In genomic region chr13:9181666-9182264, GRCm38 (mm10) we compare ENCODE assay signal across 9 mouse cellular contexts.
DNase-seq lines count a peak whose midpoint lies in the region; ATAC-seq and TF ChIP-seq lines count a peak whose summit lies in the region.
"Had no signal": no experiment of that assay in that cellular context is flagged by ENCODE, and none has a peak within 500 bp of the region (broad histone marks: within the 10 kb centered on the region; RNA-seq: fewer than 3 reads in every experiment).

No protein-coding gene starts in this region.

- no peaks in the 10 kb centered on the region for H3K79me2 ChIP-seq in MEL (ENCODE audit: control insufficient read depth, insufficient read depth, low read length, poor library complexity)

- no peak for TF ChIP-seq POLR2A in MEL (IDR thresholded peaks at IDR 0.05; ENCODE audit: control insufficient read depth in 1 of 2, insufficient read depth in 1 of 2, low read depth in 1 of 2, low read length in 2 of 2, poor library complexity in 1 of 2)

- peak; percentile 94 for TF ChIP-seq RAD21 in MEL (IDR thresholded peaks at IDR 0.05; ENCODE audit: low read depth, low read length)

- no peaks in the 10 kb centered on the region; a peak in 1 of 4 replicates for H3K27me3 ChIP-seq in MEL (ENCODE audit: control insufficient read depth in 1 of 2, insufficient read depth in 2 of 2, low read length in 2 of 2)
- no peaks in the 10 kb centered on the region for H3K27me3 ChIP-seq in forebrain, embryonic 15.5 days

- no peaks in the 10 kb centered on the region for H3K9me3 ChIP-seq in MEL (replicated peaks; ENCODE audit: insufficient read depth, low read length)
- H3K9me3 ChIP-seq in forebrain, embryonic 15.5 days: no peaks in the 10 kb centered on the region

- H3K36me3 ChIP-seq in MEL (ENCODE audit: control insufficient read depth in 1 of 2, insufficient read depth in 2 of 2, low read length in 2 of 2): 0 out of 4 replicates have a peak, but pooled peaks cover 0 to 2% of the 10 kb centered on the region in 2 experiments
- H3K36me3 ChIP-seq in forebrain, embryonic 15.5 days: no peaks in the 10 kb centered on the region

- no peak overlapping the region for H3K27ac ChIP-seq in MEL (ENCODE audit: control insufficient read depth, low read depth, low read length)
- H3K27ac ChIP-seq in forebrain, embryonic 15.5 days (replicated peaks): peak overlapping the region; percentile 57; the same call in 1 of the 2 replicates
- H3K27ac ChIP-seq: macrophage had no signal

- intact Hi-C loops in heart, postnatal 36 days (cut with DNase I): loop anchor here (1.0 to 10.0 kb wide), 4 partner anchors 213 to 666 kb away; no protein-coding TSS in a partner anchor

- peak; percentile 72 to 94 (median 82) for TF ChIP-seq CTCF in MEL (IDR thresholded peaks at IDR 0.05 in 2 of 3, conservative IDR thresholded peaks at IDR 0.05 in 1 of 3; ENCODE audit: control insufficient read depth in 1 of 3, insufficient read depth in 1 of 3, low read depth in 2 of 3, low read length in 3 of 3, poor library complexity in 1 of 3, severe bottlenecking in 1 of 3)

- WGBS in forebrain, embryonic 15.5 days: 8% methylated on average over 11 of the region's 11 CpGs

- TF ChIP-seq EP300 in MEL (IDR thresholded peaks at IDR 0.05; ENCODE audit: low read depth in 1 of 2, low read length in 2 of 2): no peak

- no peaks in the 10 kb centered on the region for H3K4me1 ChIP-seq in MEL (ENCODE audit: control insufficient read depth in 1 of 2, insufficient read depth in 2 of 2, low read length in 2 of 2)
- H3K4me1 ChIP-seq in forebrain, embryonic 15.5 days: no peaks in the 10 kb centered on the region

- peak; percentile 83 for DNase-seq in MEL (ENCODE audit: low read depth, low spot score)
- peak; percentile 82 to 85 for DNase-seq in heart, postnatal 36 days
- peak; percentile 62 to 88 for DNase-seq in layer of hippocampus, adult 18-20 months (ENCODE audit: low spot score in 2 of 2)
- DNase-seq in lung, postnatal 10 days: peak; percentile 86
- DNase-seq in retina, adult 2 months (ENCODE audit: low read depth, low spot score): peak; percentile 47
- peak; percentile 81 for DNase-seq in thymus, postnatal 25 days

- no peak overlapping the region for H3K4me3 ChIP-seq in MEL (ENCODE audit: control insufficient read depth in 1 of 2, insufficient read depth in 1 of 2, low read depth in 2 of 2, low read length in 2 of 2)
- H3K4me3 ChIP-seq in forebrain, embryonic 15.5 days: no peak overlapping the region

- ATAC-seq in cerebellum, adult (ENCODE audit: insufficient number of reproducible peaks, low FRiP score, low TSS enrichment): peak; percentile 67; the same call in 1 of the 2 replicates
- ATAC-seq in forebrain, embryonic 15.5 days (replicated peaks): peak; percentile 88

- H3K9ac ChIP-seq in MEL (ENCODE audit: control insufficient read depth, low read depth, low read length, poor library complexity, severe bottlenecking): no peak overlapping the region
- peak overlapping the region; percentile 42; the same call in 1 of the 2 replicates for H3K9ac ChIP-seq in forebrain, embryonic 15.5 days (replicated peaks)

- no peak overlapping the region for H3K4me2 ChIP-seq in forebrain, embryonic 15.5 days (replicated peaks)

TF ChIP-seq in MEL, 35 proteins besides CTCF, POLR2A, EP300 and RAD21:
- no peak for TF ChIP-seq USF2 (IDR thresholded peaks at IDR 0.05; ENCODE audit: borderline replicate concordance in 1 of 2, insufficient read depth in 1 of 2, low read depth in 1 of 2, low read length in 2 of 2)
- no peak for TF ChIP-seq GABPA (IDR thresholded peaks at IDR 0.05; ENCODE audit: low read depth, low read length)
- no peak for TF ChIP-seq ZMIZ1 (IDR thresholded peaks at IDR 0.05; ENCODE audit: low read depth, low read length)
- no peak for TF ChIP-seq USF1 (IDR thresholded peaks at IDR 0.05; ENCODE audit: low read depth, low read length)
- 0 out of 2 replicates have a peak, but pooled peaks have one; percentile 19 for TF ChIP-seq SIN3A (IDR thresholded peaks at IDR 0.05; ENCODE audit: low read length)
- no peak for TF ChIP-seq E2F4 (IDR thresholded peaks at IDR 0.05; ENCODE audit: borderline replicate concordance, low read depth, low read length)
- TF ChIP-seq ELF1 (IDR thresholded peaks at IDR 0.05; ENCODE audit: low read depth, low read length): no peak
- no peak for TF ChIP-seq ZKSCAN1 (IDR thresholded peaks at IDR 0.05; ENCODE audit: low read depth, low read length)
- peak; percentile 94 for TF ChIP-seq SMC3 (IDR thresholded peaks at IDR 0.05; ENCODE audit: low read depth, low read length)
- no peak for TF ChIP-seq NRF1 (IDR thresholded peaks at IDR 0.05; ENCODE audit: insufficient read depth, low read depth, low read length, poor library complexity, severe bottlenecking)
- no peak for TF ChIP-seq ZNF384 (IDR thresholded peaks at IDR 0.05; ENCODE audit: low read depth, low read length)
- TF ChIP-seq MYB (IDR thresholded peaks at IDR 0.05; ENCODE audit: low read depth, low read length): no peak
- TF ChIP-seq ZC3H11A (IDR thresholded peaks at IDR 0.05; ENCODE audit: low read depth, low read length): peak; percentile 79
- TF ChIP-seq ETS1 (IDR thresholded peaks at IDR 0.05; ENCODE audit: low read depth, low read length): no peak
- no peak for TF ChIP-seq HCFC1 (IDR thresholded peaks at IDR 0.05; ENCODE audit: low read depth, low read length)
- no peak for TF ChIP-seq BHLHE40 (IDR thresholded peaks at IDR 0.05; ENCODE audit: borderline replicate concordance, low read depth, low read length)
- TF ChIP-seq RCOR1 (IDR thresholded peaks at IDR 0.05; ENCODE audit: low read depth, low read length): no peak
- TF ChIP-seq TBP (IDR thresholded peaks at IDR 0.05; ENCODE audit: low read depth, low read length): no peak
- no peak for TF ChIP-seq GATA1 (IDR thresholded peaks at IDR 0.05; ENCODE audit: low read depth, low read length)
- no peak for TF ChIP-seq NELFE (IDR thresholded peaks at IDR 0.05; ENCODE audit: low read depth, low read length)
- TF ChIP-seq CHD1 (IDR thresholded peaks at IDR 0.05; ENCODE audit: low read depth, low read length): no peak
- TF ChIP-seq MEF2A (IDR thresholded peaks at IDR 0.05; ENCODE audit: extremely low read depth, insufficient replicate concordance, low read depth, low read length, poor library complexity, severe bottlenecking): no peak
- no peak for TF ChIP-seq MYC (IDR thresholded peaks at IDR 0.05; ENCODE audit: low read depth, low read length)
- TF ChIP-seq MXI1 (IDR thresholded peaks at IDR 0.05; ENCODE audit: low read depth, low read length): no peak
- TF ChIP-seq POLR2AphosphoS5 (IDR thresholded peaks at IDR 0.05; ENCODE audit: borderline replicate concordance, low read depth, low read length): no peak
- TF ChIP-seq CHD2 (IDR thresholded peaks at IDR 0.05; ENCODE audit: low read length): no peak
